Mouse (Mus musculus): Measurements from ENCODE around the gene Erbb3.

GRCm38 (mm10) chr10:128575063-128575462 lies 14.4 kb downstream of the Erbb3 start:
- TF ChIP-seq CTCF (IDR thresholded peaks at IDR 0.05; ENCODE audit: low read depth, low read length) (peak; percentile 31; the same call in 1 of the 2 replicates), POLR2A (IDR thresholded peaks at IDR 0.05; ENCODE audit: borderline replicate concordance, low read depth, low read length) (no peak)

Data from bone marrow macrophage, adult 2 months (primary cell).